Mouse (Mus musculus): ENCODE data around the gene Gm45808. TPM values are rescaled to one million over a fixed set of nuclear protein-coding genes. Genes with fewer than 3 reads are reported as not detected.
"Not testable (repeated sequence)": the region's sequence is repeated elsewhere in the genome, so short reads cannot be mapped to it uniquely, and the experiment has no call there.

Gm45808 gene
- polyA plus RNA-seq, 1 experiment from 2014 or later: not detected

DNA sequence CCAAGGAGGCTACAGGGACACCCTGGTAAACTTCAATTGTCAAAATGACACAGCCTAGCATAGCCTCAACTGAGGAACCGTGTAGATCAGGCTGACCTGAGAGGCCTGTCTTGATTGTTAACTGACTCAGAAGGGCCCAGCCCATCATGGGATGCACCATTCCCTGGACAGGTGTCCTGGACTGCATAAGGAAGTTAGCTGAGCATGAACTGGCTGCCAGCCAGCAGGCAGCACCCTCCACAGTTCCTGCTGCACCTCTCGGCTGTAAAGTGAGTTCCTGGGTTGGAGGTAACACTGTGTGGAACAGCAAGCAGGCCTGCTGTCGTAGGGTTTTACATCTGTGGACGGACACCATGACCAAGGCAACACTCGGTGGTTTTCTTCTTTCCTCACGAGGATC, 21.0 kb upstream of the Gm45808 start:
- Histone ChIP-seq H3K27me3 (no peaks in the 10 kb centered on the region), H3K9me3 (no peaks in the 10 kb centered on the region), H3K4me2 (replicated peaks) (no peak overlapping the region), H3K4me3 (replicated peaks) (no peak overlapping the region), H3K27ac (no peak overlapping the region), H3K4me1 (replicated peaks) (peaks cover 18% of the 10 kb centered on the region), H3K36me3 (peaks cover 33% of the 10 kb centered on the region), H3K9ac (replicated peaks) (no peak overlapping the region)
- ATAC-seq: no peak
- 91% methylated on average over 6 of the region's 6 CpGs for WGBS

- Histone ChIP-seq H3K9me3 (no peaks in the 10 kb centered on the region), H3K4me1 (replicated peaks) (no peaks in the 10 kb centered on the region), H3K9ac (replicated peaks) (no peak overlapping the region), H3K4me3 (replicated peaks) (no peak overlapping the region), H3K36me3 (peaks cover 95% of the 10 kb centered on the region), H3K4me2 (replicated peaks) (no peak overlapping the region), H3K27me3 (no peaks in the 10 kb centered on the region), H3K27ac (no peak overlapping the region)
- no peak for ATAC-seq
- 97% methylated on average over 6 of the region's 6 CpGs for WGBS
Observed at GRCm38 (mm10) chr7:45498427-45498826, 11.8 kb upstream of the Gm45808 start.

DNA sequence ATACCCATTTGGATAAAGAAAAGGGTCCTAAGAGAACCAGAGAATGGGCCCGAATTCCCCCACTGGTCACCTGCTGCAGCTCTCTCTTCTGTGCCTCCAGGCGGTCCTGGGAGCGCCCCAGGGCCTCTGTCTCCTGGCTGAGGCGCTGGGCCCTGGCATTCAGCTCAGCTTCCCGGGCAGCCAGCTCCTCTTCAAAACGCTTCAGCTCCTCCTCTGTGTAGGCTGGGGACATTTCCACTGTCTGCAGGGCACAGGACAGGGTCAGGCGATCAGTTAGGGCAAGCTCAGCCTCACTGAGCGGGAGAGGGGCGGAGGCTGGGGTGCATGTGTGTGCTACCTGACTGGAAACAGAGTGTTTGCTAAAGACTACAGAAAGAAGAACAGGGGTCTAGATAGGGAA, 7.9 kb upstream of the Gm45808 start:
- no peaks in the 10 kb centered on the region for H3K9me3 ChIP-seq
- H3K4me3 ChIP-seq (replicated peaks): no peak overlapping the region
- H3K4me1 ChIP-seq (replicated peaks): peaks cover 11% of the 10 kb centered on the region
- H3K36me3 ChIP-seq: peaks cover 76% of the 10 kb centered on the region
- H3K4me2 ChIP-seq (replicated peaks): no peak overlapping the region
- no peak overlapping the region for H3K27ac ChIP-seq
- ATAC-seq: no peak
- H3K27me3 ChIP-seq: no peaks in the 10 kb centered on the region
- no peak overlapping the region for H3K9ac ChIP-seq (replicated peaks)
- WGBS: 86% methylated on average over 9 of the region's 9 CpGs

GRCm38 (mm10) chr7:45492951-45493350, 6.3 kb upstream of the Gm45808 start:
- no peak for ATAC-seq
- no peak overlapping the region for H3K27ac ChIP-seq
- H3K4me1 ChIP-seq (replicated peaks): peaks cover 23% of the 10 kb centered on the region
- no peaks in the 10 kb centered on the region for H3K27me3 ChIP-seq
- no peak overlapping the region for H3K4me3 ChIP-seq (replicated peaks)
- peaks cover 61% of the 10 kb centered on the region for H3K36me3 ChIP-seq
- no peak overlapping the region for H3K9ac ChIP-seq (replicated peaks)
- no peaks in the 10 kb centered on the region for H3K9me3 ChIP-seq
- H3K4me2 ChIP-seq (replicated peaks): no peak overlapping the region
- 95% methylated on average over 5 of the region's 5 CpGs for WGBS

GRCm38 (mm10) chr7:45492225-45492844, 5.7 kb upstream of the Gm45808 start:
- Histone ChIP-seq H3K4me3 (replicated peaks) (no peak overlapping the region), H3K9ac (replicated peaks) (no peak overlapping the region), H3K27ac (no peak overlapping the region), H3K9me3 (no peaks in the 10 kb centered on the region), H3K4me1 (replicated peaks) (peaks cover 26% of the 10 kb centered on the region), H3K27me3 (no peaks in the 10 kb centered on the region), H3K4me2 (replicated peaks) (no peak overlapping the region), H3K36me3 (peaks cover 55% of the 10 kb centered on the region)
- no peak for ATAC-seq
- WGBS: 95% methylated on average over 8 of the region's 8 CpGs

DNA sequence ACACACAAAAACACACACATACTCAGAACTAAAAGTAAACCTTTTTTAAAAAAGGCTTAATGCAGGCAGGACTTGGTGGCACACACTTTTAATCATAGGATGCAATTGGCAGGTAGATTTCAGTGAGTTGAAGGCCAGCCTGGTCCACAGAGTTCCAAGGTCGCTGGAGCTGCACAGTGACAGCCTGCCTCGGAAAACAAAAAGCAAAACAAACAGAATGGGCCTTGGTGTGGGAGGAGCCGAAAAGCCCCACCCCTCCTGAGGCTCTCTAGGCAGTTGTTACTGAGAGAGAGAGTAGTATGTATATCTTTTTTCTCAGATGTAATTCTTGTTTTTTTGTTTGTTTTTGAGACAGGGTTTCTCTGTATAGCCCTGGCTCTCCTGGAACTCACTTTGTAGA, 4.7 kb upstream of the Gm45808 start:
- WGBS: 34% methylated on average over 3 of the region's 3 CpGs
- Histone ChIP-seq H3K27ac (no peak overlapping the region), H3K4me2 (replicated peaks) (no peak overlapping the region), H3K4me1 (replicated peaks) (peaks cover 26% of the 10 kb centered on the region), H3K4me3 (replicated peaks) (no peak overlapping the region), H3K36me3 (peaks cover 44% of the 10 kb centered on the region), H3K9ac (replicated peaks) (peak overlapping the region; percentile 12; the same call in 1 of the 2 replicates), H3K27me3 (no peaks in the 10 kb centered on the region), H3K9me3 (no peaks in the 10 kb centered on the region)
- ATAC-seq: no peak

GRCm38 (mm10) chr7:45490822-45491221, 4.2 kb upstream of the Gm45808 start:
- 42% methylated on average over 9 of the region's 9 CpGs for WGBS
- ATAC-seq: no peak
- peak overlapping the region; percentile 12; the same call in 1 of the 2 replicates for H3K9ac ChIP-seq (replicated peaks)
- peaks cover 26% of the 10 kb centered on the region for H3K4me1 ChIP-seq (replicated peaks)
- no peak overlapping the region for H3K4me3 ChIP-seq (replicated peaks)
- no peaks in the 10 kb centered on the region for H3K27me3 ChIP-seq
- H3K4me2 ChIP-seq (replicated peaks): no peak overlapping the region
- no peak overlapping the region for H3K27ac ChIP-seq
- no peaks in the 10 kb centered on the region for H3K9me3 ChIP-seq
- peaks cover 39% of the 10 kb centered on the region for H3K36me3 ChIP-seq

DNA sequence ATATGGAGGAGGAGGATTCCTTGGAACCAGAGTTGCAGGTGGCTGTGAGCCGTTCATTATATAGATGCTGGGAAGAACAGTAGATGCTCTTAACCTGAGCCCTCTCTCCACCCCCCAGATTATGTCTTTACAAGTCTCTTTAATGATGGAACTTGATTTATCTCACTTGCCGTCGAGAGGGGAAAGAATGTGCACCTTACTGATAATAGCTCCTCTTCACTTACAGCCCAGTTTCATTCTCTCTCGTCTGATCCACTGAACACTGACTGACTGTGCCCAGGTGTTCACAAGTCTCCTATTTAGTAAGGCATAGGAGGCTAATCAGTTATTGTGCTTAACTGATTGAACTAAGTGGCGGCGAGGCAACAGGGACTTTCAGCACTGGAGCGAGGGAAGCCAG, 3.0 kb upstream of the Gm45808 start:
- Histone ChIP-seq H3K4me1 (replicated peaks) (peaks cover 26% of the 10 kb centered on the region), H3K36me3 (peaks cover 27% of the 10 kb centered on the region), H3K4me3 (replicated peaks) (no peak overlapping the region), H3K27me3 (no peaks in the 10 kb centered on the region), H3K9me3 (no peaks in the 10 kb centered on the region), H3K4me2 (replicated peaks) (no peak overlapping the region), H3K27ac (no peak overlapping the region), H3K9ac (replicated peaks) (no peak overlapping the region)
- 88% methylated on average over 7 of the region's 7 CpGs for WGBS
- no peak for ATAC-seq

- Histone ChIP-seq H3K4me1 (replicated peaks) (peaks cover 26% of the 10 kb centered on the region), H3K4me3 (replicated peaks) (peak within 1 kb of the TSS; percentile 40), H3K36me3 (peaks cover 17% of the 10 kb centered on the region), H3K27ac (peak within 1 kb of the TSS; percentile 86), H3K27me3 (no peaks in the 10 kb centered on the region), H3K9ac (replicated peaks) (peak within 1 kb of the TSS; percentile 65), H3K9me3 (no peaks in the 10 kb centered on the region), H3K4me2 (replicated peaks) (peak within 1 kb of the TSS; percentile 57)
- ATAC-seq: peak; percentile 78
- 9% methylated on average over 38 of the region's 38 CpGs for WGBS
Observed at GRCm38 (mm10) chr7:45488293-45489204, 1.9 kb upstream of the Gm45808 start, which contains the start of gene Dhdh. Dhdh (minus strand) TSS chr7:45488805.

GRCm38 (mm10) chr7:45487861-45488292, 1.3 kb upstream of the Gm45808 start:
- peak overlapping the region; percentile 40 for H3K4me3 ChIP-seq (replicated peaks)
- no peaks in the 10 kb centered on the region for H3K9me3 ChIP-seq
- no peaks in the 10 kb centered on the region for H3K27me3 ChIP-seq
- peak; percentile 80 for ATAC-seq
- 13% methylated on average over 11 of the region's 11 CpGs for WGBS
- peaks cover 10% of the 10 kb centered on the region for H3K36me3 ChIP-seq
- peak overlapping the region; percentile 86 for H3K27ac ChIP-seq
- peak overlapping the region; percentile 65; the same call in 1 of the 2 replicates for H3K9ac ChIP-seq (replicated peaks)
- H3K4me1 ChIP-seq (replicated peaks): peaks cover 26% of the 10 kb centered on the region
- peak overlapping the region; percentile 57 for H3K4me2 ChIP-seq (replicated peaks)

DNA sequence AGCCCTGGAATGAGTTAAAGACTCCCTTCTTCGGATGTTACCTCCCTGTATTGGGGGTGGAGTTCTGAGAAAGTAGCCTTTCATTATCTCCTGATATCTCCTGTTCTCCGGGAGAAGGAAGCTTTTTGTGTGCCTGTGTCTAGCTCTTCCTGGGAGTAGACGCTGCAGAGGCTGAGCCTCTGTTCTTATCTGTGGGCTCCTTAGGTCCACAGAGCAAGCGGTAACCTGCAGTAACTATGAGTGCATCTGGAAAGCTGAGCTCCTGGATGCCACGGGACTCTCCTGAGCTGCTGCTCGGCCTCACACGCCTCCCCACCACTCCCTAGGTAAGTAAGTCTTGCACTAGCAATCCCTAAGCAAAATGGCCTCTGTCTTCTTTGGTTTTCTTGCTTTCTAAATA, 453 bp downstream of the Gm45808 start:
- Histone ChIP-seq H3K36me3 (no peaks in the 10 kb centered on the region), H3K4me3 (replicated peaks) (no peak overlapping the region), H3K27me3 (no peaks in the 10 kb centered on the region), H3K4me1 (replicated peaks) (peaks cover 24% of the 10 kb centered on the region), H3K4me2 (replicated peaks) (no peak overlapping the region), H3K9me3 (no peaks in the 10 kb centered on the region), H3K27ac (no peak overlapping the region), H3K9ac (replicated peaks) (no peak overlapping the region)
- no peak for ATAC-seq
- WGBS: 84% methylated on average over 7 of the region's 7 CpGs

- not testable (repeated sequence) for H3K9ac ChIP-seq (replicated peaks); H3K27me3 ChIP-seq; ATAC-seq; H3K4me2 ChIP-seq (replicated peaks); H3K4me3 ChIP-seq (replicated peaks); H3K9me3 ChIP-seq; H3K27ac ChIP-seq; H3K36me3 ChIP-seq
- WGBS: 94% methylated on average over 5 of the region's 5 CpGs
- peaks cover 17% of the 10 kb centered on the region for H3K4me1 ChIP-seq (replicated peaks)
Observed at GRCm38 (mm10) chr7:45484985-45485384, 1.6 kb downstream of the Gm45808 start.
